Mouse (Mus musculus) megakaryocyte, adult 5-6 weeks (primary cell): ENCODE results near the gene Kremen1. TPM values are rescaled to one million over a fixed set of nuclear protein-coding genes. Genes with fewer than 3 reads are reported as not detected.

Source experiments
- ATAC-seq: 2 replicates; pipeline ENCODE4 v1.8.0; 2016; ENCODE audit warnings: mild to moderate bottlenecking, inconsistent platforms; ENCODE audit not compliant: poor library complexity, severe bottlenecking
- total RNA-seq, 2 experiments: library from RNA; stranded (forward) in 1 of 2; stranded (reverse) in 1 of 2; fragments of 153-499, 151-499 nt in 1 of 2; fragments of 221-1000, 200-1000 nt in 1 of 2; gene quantifications; 2 replicates each; pipeline versions ENCODE4 v1.2.3 to v1.2.4; 2015 to 2017

Kremen1 gene
- total RNA-seq, 2 experiments from 2014 or later: 4.2 to 5.4 TPM

DNA sequence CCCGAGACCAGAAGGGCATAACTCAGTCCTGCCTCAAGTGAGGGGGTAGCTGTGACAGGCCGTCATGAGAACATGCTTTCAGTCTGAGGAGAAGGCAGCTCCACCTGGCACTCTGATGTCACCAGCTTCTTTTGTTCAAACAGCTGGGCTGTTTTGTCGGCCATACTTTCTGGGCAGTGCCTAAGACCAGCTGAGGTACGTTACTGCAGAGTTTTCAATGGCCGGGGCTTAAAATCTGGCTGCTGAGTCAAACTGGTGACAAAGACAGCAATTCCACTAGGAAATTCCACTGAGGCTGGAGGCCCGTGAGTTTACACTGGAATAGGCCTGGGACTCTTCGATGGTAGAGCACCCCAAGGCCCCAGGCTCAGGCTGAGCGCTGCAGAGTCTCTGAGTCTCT lies 84.7 kb downstream of the Kremen1 start:
- ATAC-seq: no peak

GRCm38 (mm10) chr11:5175866-5176265 lies 85.5 kb downstream of the Kremen1 start:
- no peak for ATAC-seq

DNA sequence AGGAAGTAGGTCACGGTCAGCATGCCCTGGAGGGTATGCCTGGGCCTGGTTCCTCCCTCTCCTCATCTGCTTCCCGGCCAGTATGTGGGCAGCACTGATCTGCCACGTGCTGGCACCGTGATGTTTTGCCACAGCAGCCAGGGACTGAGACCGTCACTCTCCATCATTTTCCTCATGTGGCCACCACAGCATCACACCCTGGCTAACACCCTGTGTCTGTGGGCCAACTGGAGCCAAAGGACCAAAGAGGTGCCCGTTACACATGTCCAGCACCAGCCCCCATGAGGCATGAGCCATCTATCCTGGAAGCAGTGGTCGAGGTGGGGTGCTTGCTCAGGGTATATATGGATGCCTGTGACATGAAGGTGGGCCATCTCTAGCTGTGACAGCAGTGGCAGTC lies 86.2 kb downstream of the Kremen1 start:
- ATAC-seq: no peak

GRCm38 (mm10) chr11:5172861-5173260 lies 88.5 kb downstream of the Kremen1 start:
- no peak for ATAC-seq

- no peak for ATAC-seq
These were observed 94.0 kb downstream of the Kremen1 start for GRCm38 (mm10) chr11:5167311-5167710.

DNA sequence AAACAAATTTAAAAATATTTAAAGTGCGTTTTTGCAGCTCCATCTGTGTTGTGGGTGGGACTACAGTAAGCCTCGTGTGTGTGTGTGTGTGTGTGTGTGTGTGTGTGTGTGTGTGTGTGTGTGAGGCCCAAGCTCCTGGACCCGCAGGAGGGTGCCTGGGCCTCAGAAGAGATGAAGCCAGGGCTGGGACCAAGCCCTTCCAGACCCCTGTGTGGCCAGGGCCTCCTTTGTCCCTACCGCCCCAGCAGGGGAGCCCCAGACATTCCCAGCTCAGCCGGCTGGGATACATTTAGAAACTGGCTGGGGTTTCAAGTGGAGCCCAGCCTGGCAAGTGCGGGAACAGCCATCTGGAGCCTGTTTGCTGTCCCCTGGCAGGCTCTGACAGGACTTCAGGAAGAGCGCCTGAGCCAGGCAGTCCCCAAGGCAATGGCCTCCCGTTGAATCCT lies 95.9 kb downstream of the Kremen1 start:
- no peak for ATAC-seq

DNA sequence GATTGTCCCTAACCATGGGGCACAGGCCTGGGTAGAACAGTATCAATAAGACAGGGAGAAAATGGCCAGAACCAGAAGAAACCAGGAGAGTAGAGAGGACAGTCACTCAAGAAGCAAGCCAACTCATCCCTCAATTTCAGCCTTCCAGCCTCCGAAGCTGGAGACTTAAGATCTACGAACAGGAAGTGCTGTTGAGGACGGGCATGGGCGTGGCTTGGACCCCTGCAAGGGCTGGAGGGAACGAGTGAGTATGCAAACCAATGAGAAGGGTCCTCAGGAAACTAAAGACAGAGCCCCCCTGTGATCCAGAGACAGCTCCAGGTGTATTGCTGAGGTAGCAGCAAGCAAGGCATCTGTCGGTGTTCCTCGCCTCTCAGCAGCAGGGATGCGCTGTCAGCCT lies 97.0 kb downstream of the Kremen1 start:
- ATAC-seq: no peak

- peak; percentile 54 for ATAC-seq
These were observed 97.9 kb downstream of the Kremen1 start for GRCm38 (mm10) chr11:5163421-5163820.

- peak; percentile 66 for ATAC-seq
These were observed 100.5 kb downstream of the Kremen1 start for GRCm38 (mm10) chr11:5160722-5161485.

GRCm38 (mm10) chr11:5158056-5158455 lies 103.3 kb downstream of the Kremen1 start:
- ATAC-seq: no peak

GRCm38 (mm10) chr11:5154961-5155805 lies 106.2 kb downstream of the Kremen1 start:
- no peak for ATAC-seq

DNA sequence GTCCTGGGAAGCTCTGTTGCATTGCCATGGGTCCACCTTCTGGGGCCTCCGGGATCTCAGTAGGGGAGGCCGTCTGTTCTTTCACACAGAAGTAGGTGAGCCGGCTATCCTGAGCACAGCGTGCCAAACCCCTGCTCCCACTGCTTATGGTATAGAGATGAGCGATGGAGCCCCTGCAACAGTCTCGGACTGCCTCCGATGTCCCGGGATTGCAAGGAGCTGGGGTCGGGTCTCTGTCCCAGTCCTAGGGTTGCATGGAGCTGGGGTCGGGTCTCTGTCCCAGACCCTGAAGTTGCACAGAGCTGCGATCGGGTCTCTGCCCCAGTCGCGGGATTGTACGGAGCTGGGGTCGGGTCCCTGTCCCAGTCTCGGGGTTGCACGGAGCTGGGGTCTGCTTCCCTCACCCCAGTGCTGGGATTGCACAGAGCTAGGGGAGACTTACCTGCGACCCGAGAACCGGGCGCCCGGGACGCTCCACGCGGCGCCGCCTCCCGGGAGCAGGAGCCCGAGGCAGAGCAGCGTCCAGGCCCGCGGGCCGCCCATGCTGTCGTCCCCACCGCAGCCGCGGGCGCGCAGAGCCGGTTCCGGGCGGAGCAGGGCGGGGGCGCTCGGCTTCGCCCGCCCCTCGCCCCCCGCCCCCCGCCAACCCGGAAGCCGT lies 109.5 kb downstream of the Kremen1 start, which contains the start of gene Emid1:
Gene Emid1 (minus strand): TSS at position 578 of the 658 bp plus-strand sequence.
- ATAC-seq: 0 out of 2 replicates have a peak, but pooled peaks have one; percentile 35

GRCm38 (mm10) chr11:5151247-5151630 lies 110.1 kb downstream of the Kremen1 start:
- ATAC-seq: no peak

DNA sequence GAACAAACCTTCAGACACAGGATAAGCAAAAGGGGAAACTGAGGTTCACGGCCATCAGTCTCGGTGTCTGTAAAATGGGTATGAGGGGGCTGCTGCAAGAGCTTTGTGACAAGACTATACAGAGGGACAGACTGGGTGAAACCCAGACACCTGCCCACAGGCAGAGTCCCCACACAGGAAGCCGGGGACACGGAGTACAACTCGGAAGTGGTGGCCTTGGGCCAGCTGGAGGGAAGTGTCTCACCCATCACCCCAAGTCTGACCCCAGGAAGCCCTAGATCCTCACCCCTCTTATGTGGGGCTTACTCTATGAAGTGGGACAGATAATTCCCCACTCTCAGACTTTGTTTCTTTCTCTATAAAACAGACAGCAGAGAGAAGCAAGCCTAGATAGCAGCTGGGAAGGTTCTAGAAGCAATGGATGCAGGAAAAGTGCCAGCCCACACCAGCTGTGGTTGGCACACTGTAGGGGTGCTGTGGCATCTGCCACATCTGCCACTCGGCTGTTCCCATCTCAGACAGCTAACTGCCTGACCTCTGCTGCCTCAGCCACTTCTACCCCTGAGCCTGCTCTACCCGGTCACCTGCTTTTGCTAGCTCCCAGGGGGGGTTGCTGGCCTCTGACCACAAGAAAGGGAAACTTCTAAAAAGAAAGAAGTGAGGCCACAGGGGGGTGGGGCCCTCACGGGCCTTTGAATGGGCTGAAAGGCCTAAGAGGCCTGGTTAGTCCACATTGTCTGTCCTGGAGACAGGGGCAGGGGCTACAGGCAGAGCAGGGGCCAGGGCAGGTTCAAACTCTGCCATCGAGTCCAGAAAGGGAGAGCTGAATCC lies 110.7 kb downstream of the Kremen1 start:
- ATAC-seq: peak; percentile 61

DNA sequence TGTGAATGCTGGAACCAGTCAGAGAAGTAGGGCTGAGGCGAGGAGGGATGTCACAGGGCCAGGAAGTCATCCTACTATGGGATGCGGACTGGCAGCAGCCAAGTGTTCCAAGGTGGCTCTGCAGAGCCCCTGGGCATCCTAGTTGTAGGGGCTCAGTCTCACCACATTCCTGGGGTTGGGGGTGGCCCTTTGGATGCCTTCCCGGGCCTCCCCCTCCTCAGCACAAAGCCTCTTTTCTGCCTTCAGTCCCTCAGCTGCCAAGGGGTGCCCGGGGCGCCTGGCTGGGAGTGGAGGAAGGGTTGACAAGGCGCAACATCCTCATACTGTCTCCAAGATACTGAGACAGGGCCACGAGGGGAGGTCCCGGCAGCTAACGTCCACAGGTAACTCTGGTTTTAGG lies 111.4 kb downstream of the Kremen1 start:
- no peak for ATAC-seq

GRCm38 (mm10) chr11:5149249-5149648 lies 112.1 kb downstream of the Kremen1 start:
- peak; percentile 30; the same call in 1 of the 2 replicates for ATAC-seq

DNA sequence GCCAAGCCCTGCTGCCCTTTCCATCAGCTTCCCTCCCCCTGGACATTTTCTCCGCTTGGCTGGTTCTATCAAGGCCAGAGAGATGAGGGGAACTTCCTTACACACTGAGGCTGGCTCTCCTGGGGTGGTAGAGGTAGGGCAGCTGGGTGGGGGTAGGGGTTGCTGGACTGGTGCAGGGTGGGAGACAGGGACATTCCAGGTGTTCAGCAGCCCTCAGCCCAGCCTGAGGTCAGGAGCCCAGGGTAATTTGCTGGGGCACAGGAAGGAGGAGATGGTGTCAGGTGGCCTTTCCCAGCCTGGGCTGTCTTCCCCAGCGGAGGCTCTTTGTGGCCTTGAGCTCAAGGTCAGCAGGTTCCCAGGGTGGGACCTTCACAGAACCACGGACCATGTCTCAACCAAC lies 115.8 kb downstream of the Kremen1 start:
- no peak for ATAC-seq

DNA sequence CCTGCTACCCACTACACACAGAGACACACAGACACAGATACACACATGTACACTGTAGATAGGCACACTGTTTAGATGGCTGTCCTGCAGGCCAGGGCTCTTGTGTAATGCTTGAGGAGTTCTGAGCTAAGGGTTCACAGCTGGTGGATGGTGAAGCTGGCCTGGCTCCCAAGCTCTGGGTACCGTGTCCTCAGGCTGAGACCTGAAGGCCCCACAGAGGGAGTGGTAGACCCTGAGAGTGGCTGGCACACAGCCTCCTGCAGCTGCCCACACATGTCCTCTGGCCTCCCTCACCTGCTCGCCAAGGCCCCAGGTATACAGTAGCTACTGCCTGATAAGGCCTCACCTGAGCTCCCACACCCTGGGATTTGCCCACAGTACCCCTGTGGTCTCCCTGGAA lies 119.4 kb downstream of the Kremen1 start:
- no peak for ATAC-seq
